Mouse (Mus musculus) hindbrain, embryonic 11.5 days (tissue): Measurements from ENCODE around the gene AU021092. TPM values are rescaled to one million over a fixed set of nuclear protein-coding genes. Genes with fewer than 3 reads are reported as not detected.

Source experiments
- ATAC-seq: fragments of 200-750 bp; cut with Nextera tagmentation; 2 replicates; pipeline ENCODE4 v1.8.0; 2017; ENCODE audit warnings: mild to moderate bottlenecking, moderate TSS enrichment, moderate library complexity; ENCODE audit not compliant: low FRiP score
- DNase-seq: peaks from one replicate; pipeline ENCODE4 v3.0.0-alpha.2; 2015; ENCODE audit warnings: low spot score
- H3K27ac ChIP-seq: fragments of 300-500 bp; sonication (generic); 2 replicates; pipeline ENCODE4 v1.5.1; 2014; ENCODE audit warnings: mild to moderate bottlenecking, low read depth, low read length
- H3K27me3 ChIP-seq: fragments of 300-500 bp; sonication (generic); 2 replicates; pipeline ENCODE4 v1.6.1; 2014; ENCODE audit warnings: mild to moderate bottlenecking, low read length, moderate library complexity, mixed read lengths; ENCODE audit not compliant: control insufficient read depth, insufficient read depth
- H3K36me3 ChIP-seq: fragments of 300-500 bp; sonication (generic); 2 replicates; pipeline ENCODE4 v1.6.1; 2014; ENCODE audit warnings: mild to moderate bottlenecking, low read length, moderate library complexity, mixed read lengths; ENCODE audit not compliant: control insufficient read depth, insufficient read depth
- H3K4me1 ChIP-seq: fragments of 300-500 bp; sonication (generic); replicated peaks from 2 replicates; pipeline ENCODE4 v1.6.1; 2014; ENCODE audit warnings: low read length, mixed read lengths; ENCODE audit not compliant: control insufficient read depth, insufficient read depth
- H3K4me2 ChIP-seq: fragments of 300-500 bp; sonication (generic); replicated peaks from 2 replicates; pipeline ENCODE4 v1.6.1; 2014; ENCODE audit warnings: mild to moderate bottlenecking, low read depth, low read length
- H3K4me3 ChIP-seq: fragments of 300-500 bp; sonication (generic); 2 replicates; pipeline ENCODE4 v1.5.1; 2014; ENCODE audit warnings: low read depth, low read length
- H3K9ac ChIP-seq: fragments of 300-500 bp; sonication (generic); 2 replicates; pipeline ENCODE4 v1.6.1; 2014; ENCODE audit warnings: low read depth, low read length
- H3K9me3 ChIP-seq: fragments of 300-500 bp; sonication (generic); 2 replicates; pipeline ENCODE4 v1.6.1; 2016; ENCODE audit warnings: low read length; ENCODE audit not compliant: control insufficient read depth
- WGBS: fragments of 180-500 bp; shearing (Covaris S2); extraction: QIAGEN DNeasy Blood & Tissue Kit; methylation state at CpG from one replicate; pipeline ENCODE4 v1.1.7; 2014; 5-methylcytosine and 5-hydroxymethylcytosine counted together
- polyA plus RNA-seq: library from polyadenylated mRNA; unstranded; fragments of >200 nt; fragmentation: Nextera tagmentation; extraction: Ambion mirVana; gene quantifications from 2 replicates; pipeline ENCODE4 v1.2.1, GENCODE M21; 2014

Gene AU021092
- polyA plus RNA-seq, 1 experiment from 2014 or later, result 5.3 TPM

GRCm38 (mm10) chr16:5203668-5204433 is 18.2 kb downstream of the AU021092 start, which contains the start of gene Nagpa:
Nagpa (minus strand) TSS chr16:5204012.
- Histone ChIP-seq H3K4me3 (peak within 1 kb of the TSS; percentile 85), H3K27me3 (no peaks in the 10 kb centered on the region), H3K36me3 (no peaks in the 10 kb centered on the region), H3K27ac (no peak within 1 kb of the TSS), H3K9me3 (no peaks in the 10 kb centered on the region), H3K9ac (peak within 1 kb of the TSS; percentile 68), H3K4me1 (no peaks in the 10 kb centered on the region), H3K4me2 (peak within 1 kb of the TSS; percentile 91)
- 5% methylated on average over 39 of the region's 40 CpGs for WGBS
- peak; percentile 91 for ATAC-seq
- peak; percentile 94 for DNase-seq

GRCm38 (mm10) chr16:5203200-5203599 is 18.9 kb downstream of the AU021092 start:
- Histone ChIP-seq H3K4me2 (peak overlapping the region; percentile 91), H3K27ac (no peak overlapping the region), H3K4me3 (peak overlapping the region; percentile 85), H3K9ac (peak overlapping the region; percentile 68), H3K36me3 (no peaks in the 10 kb centered on the region), H3K27me3 (no peaks in the 10 kb centered on the region), H3K9me3 (no peaks in the 10 kb centered on the region), H3K4me1 (no peaks in the 10 kb centered on the region)
- WGBS, result 1% methylated on average over 36 of the region's 36 CpGs
- ATAC-seq (peak; percentile 62), DNase-seq (no peak)

GRCm38 (mm10) chr16:5202681-5203080 is 19.4 kb downstream of the AU021092 start:
- H3K4me3 ChIP-seq, result peak overlapping the region; percentile 85
- 16% methylated on average over 4 of the region's 4 CpGs for WGBS
- H3K4me1 ChIP-seq, result no peaks in the 10 kb centered on the region
- no peaks in the 10 kb centered on the region for H3K27me3 ChIP-seq
- no peak for ATAC-seq
- peak; percentile 68 for DNase-seq
- H3K27ac ChIP-seq, result no peak overlapping the region
- no peak overlapping the region for H3K9ac ChIP-seq
- H3K36me3 ChIP-seq, result no peaks in the 10 kb centered on the region
- peak overlapping the region; percentile 91; the same call in 1 of the 2 replicates for H3K4me2 ChIP-seq
- H3K9me3 ChIP-seq, result no peaks in the 10 kb centered on the region

- ATAC-seq (no peak), DNase-seq (peak; percentile 79)
- H3K36me3 ChIP-seq, result no peaks in the 10 kb centered on the region
- H3K27ac ChIP-seq, result no peak overlapping the region
- no peaks in the 10 kb centered on the region for H3K9me3 ChIP-seq
- H3K4me3 ChIP-seq, result no peak overlapping the region
- H3K9ac ChIP-seq, result no peak overlapping the region
- H3K4me1 ChIP-seq, result no peaks in the 10 kb centered on the region
- 28% methylated on average over 6 of the region's 6 CpGs for WGBS
- H3K27me3 ChIP-seq, result no peaks in the 10 kb centered on the region
- no peak overlapping the region for H3K4me2 ChIP-seq
Measured at GRCm38 (mm10) chr16:5195080-5195479, 27.0 kb downstream of the AU021092 start.

DNA sequence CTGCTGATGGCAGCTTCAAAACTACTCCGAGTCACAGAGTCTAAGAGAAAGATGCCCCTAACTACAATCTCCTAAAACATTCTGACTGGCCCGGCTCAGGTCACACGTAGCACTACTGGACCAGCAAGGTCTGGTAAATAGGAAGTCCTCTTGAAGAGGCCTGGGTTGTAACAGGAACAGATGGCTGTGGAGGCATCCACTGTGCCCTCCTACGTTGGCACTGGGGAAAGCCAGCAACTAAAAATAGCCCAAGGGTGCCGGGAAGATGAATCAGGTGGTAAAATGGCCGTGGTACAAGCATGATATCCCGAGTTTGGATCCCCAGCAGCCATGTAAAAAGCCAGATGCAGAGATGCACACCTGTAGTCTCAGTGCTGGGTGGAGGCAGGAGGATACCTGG is 35.9 kb downstream of the AU021092 start:
- Histone ChIP-seq H3K27me3 (no peaks in the 10 kb centered on the region), H3K27ac (no peak overlapping the region), H3K9ac (no peak overlapping the region), H3K4me3 (no peak overlapping the region), H3K9me3 (no peaks in the 10 kb centered on the region), H3K4me1 (no peaks in the 10 kb centered on the region), H3K36me3 (no peaks in the 10 kb centered on the region), H3K4me2 (no peak overlapping the region)
- DNase-seq (no peak), ATAC-seq (no peak)
- 78% methylated on average over 7 of the region's 7 CpGs for WGBS

DNA sequence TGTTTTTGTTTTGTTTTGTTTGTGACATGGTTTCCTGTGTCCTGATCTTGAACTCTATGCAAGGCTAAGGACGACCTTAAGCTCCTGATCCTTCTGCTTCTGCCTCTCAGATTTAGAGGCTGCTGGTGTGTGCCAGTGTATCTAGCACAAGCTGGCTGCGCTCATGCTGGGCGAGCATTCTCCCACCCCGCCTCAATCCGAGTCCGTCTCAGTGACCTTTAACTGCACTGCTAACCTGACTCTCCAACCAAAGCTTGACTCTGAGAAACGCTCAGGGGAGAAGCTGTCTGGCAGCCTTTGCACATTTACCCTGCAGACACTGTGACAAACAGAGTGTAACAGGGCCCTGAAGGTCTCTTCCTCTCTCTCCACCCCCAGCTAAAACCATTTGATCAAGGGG is 36.4 kb downstream of the AU021092 start:
- WGBS, result 65% methylated on average over 7 of the region's 7 CpGs

GRCm38 (mm10) chr16:5184956-5185355 is 37.1 kb downstream of the AU021092 start:
- H3K9me3 ChIP-seq, result no peaks in the 10 kb centered on the region
- H3K4me3 ChIP-seq, result no peak overlapping the region
- no peaks in the 10 kb centered on the region for H3K27me3 ChIP-seq
- no peak overlapping the region for H3K9ac ChIP-seq
- ATAC-seq (no peak), DNase-seq (no peak)
- H3K36me3 ChIP-seq, result no peaks in the 10 kb centered on the region
- 84% methylated on average over 5 of the region's 5 CpGs for WGBS
- no peak overlapping the region for H3K27ac ChIP-seq
- H3K4me1 ChIP-seq, result no peaks in the 10 kb centered on the region
- no peak overlapping the region for H3K4me2 ChIP-seq

More for the DNA sequence above, 36.4 kb downstream of the AU021092 start:
- ATAC-seq (no peak), DNase-seq (no peak)
- Histone ChIP-seq H3K9ac (no peak overlapping the region), H3K36me3 (no peaks in the 10 kb centered on the region), H3K9me3 (no peaks in the 10 kb centered on the region), H3K4me1 (no peaks in the 10 kb centered on the region), H3K4me3 (no peak overlapping the region), H3K4me2 (no peak overlapping the region), H3K27me3 (no peaks in the 10 kb centered on the region), H3K27ac (no peak overlapping the region)

DNA sequence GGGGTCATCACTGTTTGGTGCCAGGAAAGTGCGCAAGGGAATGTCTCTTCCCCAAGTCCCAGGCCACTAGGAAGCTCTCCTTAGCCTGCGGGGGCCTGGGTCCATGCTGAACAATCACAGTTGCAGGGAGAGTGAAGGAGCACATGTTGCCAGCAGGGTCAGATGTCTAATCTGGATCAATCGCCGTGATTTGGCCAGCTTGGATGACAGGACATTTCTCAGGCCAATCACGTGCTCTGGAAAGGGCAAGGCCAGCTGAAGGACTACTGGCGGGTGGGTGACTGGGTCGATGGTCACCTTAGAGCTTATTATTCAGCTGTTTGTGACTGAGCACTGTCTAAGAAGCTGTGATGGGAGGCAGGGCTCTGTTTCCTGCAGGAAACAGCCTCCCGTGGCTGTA is 38.0 kb downstream of the AU021092 start:
- H3K36me3 ChIP-seq, result no peaks in the 10 kb centered on the region
- DNase-seq, result no peak
- H3K27me3 ChIP-seq, result no peaks in the 10 kb centered on the region
- no peak overlapping the region for H3K4me2 ChIP-seq
- H3K9me3 ChIP-seq, result no peaks in the 10 kb centered on the region
- 66% methylated on average over 8 of the region's 8 CpGs for WGBS
- no peak for ATAC-seq
- no peak overlapping the region for H3K9ac ChIP-seq
- H3K4me1 ChIP-seq, result no peaks in the 10 kb centered on the region
- no peak overlapping the region for H3K27ac ChIP-seq
- no peak overlapping the region for H3K4me3 ChIP-seq

GRCm38 (mm10) chr16:5183310-5183975 is 38.7 kb downstream of the AU021092 start:
- DNase-seq (no peak), ATAC-seq (no peak)
- Histone ChIP-seq H3K4me2 (no peak overlapping the region), H3K36me3 (no peaks in the 10 kb centered on the region), H3K9ac (no peak overlapping the region), H3K4me3 (no peak overlapping the region), H3K27ac (no peak overlapping the region), H3K9me3 (no peaks in the 10 kb centered on the region), H3K27me3 (no peaks in the 10 kb centered on the region), H3K4me1 (no peaks in the 10 kb centered on the region)
- WGBS, result 86% methylated on average over 18 of the region's 18 CpGs
